Mouse (Mus musculus) left cerebral cortex, postnatal 25 days (tissue): ENCODE results near the gene Nfix. TPM values are rescaled to one million over a fixed set of nuclear protein-coding genes. Genes with fewer than 3 reads are reported as not detected.

Source experiments
- total RNA-seq, 2 experiments: library from RNA; stranded (reverse); gene quantifications; 2 replicates each; pipeline ENCODE4 v1.2.3; 2021

The Nfix gene
- total RNA-seq, 2 experiments from 2014 or later: 273 to 322 TPM

Other genes with a start within 250 kb of the Nfix start
- gene Ier2, start 137.5 kb downstream of the Nfix start, total RNA-seq: 10 to 100 TPM; 10.5 to 18.3 TPM
- 10 to 100 TPM; 85.2 to 90.1 TPM for gene Trmt1, start 114.0 kb downstream of the Nfix start, total RNA-seq
- gene Nacc1, start 112.5 kb downstream of the Nfix start, total RNA-seq: 10 to 100 TPM; 97.8 to 97.9 TPM
- gene Lyl1, start 98.9 kb downstream of the Nfix start, total RNA-seq: 1 to 10 TPM; 2.8 to 3.5 TPM
- under 1 TPM in 1 of 2 experiments, not detected in 1; 0.71 TPM for gene G430095P16Rik, start 77.3 kb downstream of the Nfix start, total RNA-seq
- 1 to 10 TPM; 8.3 to 9.5 TPM for gene Dand5, start 22.5 kb upstream of the Nfix start, total RNA-seq
- gene Gadd45gip1, start 31.2 kb upstream of the Nfix start, total RNA-seq: 10 to 100 TPM; 23.4 to 24.7 TPM
- gene Rad23a, start 40.3 kb upstream of the Nfix start, total RNA-seq: 10 to 100 TPM; 67.8 to 73.7 TPM
- 100 to 1,000 TPM; 562 to 564 TPM for gene Calr, start 46.6 kb upstream of the Nfix start, total RNA-seq
- gene Farsa, start 56.6 kb upstream of the Nfix start, total RNA-seq: 10 to 100 TPM; 42.5 to 46.0 TPM
- 1 to 10 TPM; 6.4 to 6.5 TPM for gene Syce2, start 71.8 kb upstream of the Nfix start, total RNA-seq
- 10 to 100 TPM; 31.3 to 38.3 TPM for gene Gcdh, start 93.6 kb upstream of the Nfix start, total RNA-seq
- gene Klf1, start 101.6 kb upstream of the Nfix start, total RNA-seq: not detected
- gene Dnase2a, start 108.2 kb upstream of the Nfix start, total RNA-seq: 1 to 10 TPM; 3.5 to 4.0 TPM
- 10 to 100 TPM; 85.7 to 90.3 TPM for gene Mast1, start 137.0 kb upstream of the Nfix start, total RNA-seq
- 1 to 10 TPM in 1 of 2 experiments, under 1 TPM in 1; 0.71 to 1.1 TPM for gene Rtbdn, start 146.6 kb upstream of the Nfix start, total RNA-seq
- gene Gm49661, start 169.1 kb upstream of the Nfix start, total RNA-seq: 1 to 10 TPM in 1 of 2 experiments, not detected in 1; 3.5 TPM
- gene Prdx2, start 169.2 kb upstream of the Nfix start, total RNA-seq: 100 to 1,000 TPM; 340 to 356 TPM
- 10 to 100 TPM; 40.7 to 42.2 TPM for gene Rnaseh2a, start 169.4 kb upstream of the Nfix start, total RNA-seq
- gene Junb, start 178.4 kb upstream of the Nfix start, total RNA-seq: 10 to 100 TPM; 73.3 to 85.1 TPM
- 1 to 10 TPM; 7.2 to 8.5 TPM for gene Hook2, start 190.3 kb upstream of the Nfix start, total RNA-seq
- gene Best2, start 214.2 kb upstream of the Nfix start, total RNA-seq: not detected
- gene Asna1, start 224.9 kb upstream of the Nfix start, total RNA-seq: 100 to 1,000 TPM; 118 to 122 TPM
- 100 to 1,000 TPM; 115 to 129 TPM for gene Trir, start 226.5 kb upstream of the Nfix start, total RNA-seq
- gene Tnpo2, start 236.6 kb upstream of the Nfix start, total RNA-seq: 100 to 1,000 TPM; 155 to 175 TPM